Mouse (Mus musculus): ENCODE measurements around the gene B3gnt6.

B3gnt6 gene

DNA sequence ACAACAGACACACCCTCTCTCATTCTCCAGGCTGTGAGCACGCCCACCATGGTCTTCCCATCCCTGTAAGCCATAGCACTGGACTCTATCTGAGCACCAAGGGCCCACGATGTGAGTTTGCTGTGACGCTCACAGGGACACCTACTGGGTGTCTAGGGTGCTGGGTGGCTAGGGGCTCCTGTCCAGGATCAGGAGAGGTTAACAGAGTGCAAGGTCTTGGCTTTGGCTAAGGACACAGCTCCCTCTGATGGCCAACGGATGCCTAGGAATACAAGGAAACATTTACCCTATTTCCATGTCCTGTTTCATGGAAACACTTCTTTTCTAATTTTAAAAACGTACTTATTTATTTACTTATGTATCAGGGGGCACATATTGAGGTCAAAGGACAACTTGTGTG, 48.8 kb downstream of the B3gnt6 start:
- in situ Hi-C loops (cut with MboI, MseI), result loop anchor here (10.0 kb wide), 1 partner anchor 194 kb away; no protein-coding TSS in a partner anchor

GRCm38 (mm10) chr7:98149802-98150201, 49.5 kb downstream of the B3gnt6 start:
- in situ Hi-C loops (cut with MboI, MseI), result loop anchor here (10.0 kb wide), 1 partner anchor 195 kb away; no protein-coding TSS in a partner anchor

DNA sequence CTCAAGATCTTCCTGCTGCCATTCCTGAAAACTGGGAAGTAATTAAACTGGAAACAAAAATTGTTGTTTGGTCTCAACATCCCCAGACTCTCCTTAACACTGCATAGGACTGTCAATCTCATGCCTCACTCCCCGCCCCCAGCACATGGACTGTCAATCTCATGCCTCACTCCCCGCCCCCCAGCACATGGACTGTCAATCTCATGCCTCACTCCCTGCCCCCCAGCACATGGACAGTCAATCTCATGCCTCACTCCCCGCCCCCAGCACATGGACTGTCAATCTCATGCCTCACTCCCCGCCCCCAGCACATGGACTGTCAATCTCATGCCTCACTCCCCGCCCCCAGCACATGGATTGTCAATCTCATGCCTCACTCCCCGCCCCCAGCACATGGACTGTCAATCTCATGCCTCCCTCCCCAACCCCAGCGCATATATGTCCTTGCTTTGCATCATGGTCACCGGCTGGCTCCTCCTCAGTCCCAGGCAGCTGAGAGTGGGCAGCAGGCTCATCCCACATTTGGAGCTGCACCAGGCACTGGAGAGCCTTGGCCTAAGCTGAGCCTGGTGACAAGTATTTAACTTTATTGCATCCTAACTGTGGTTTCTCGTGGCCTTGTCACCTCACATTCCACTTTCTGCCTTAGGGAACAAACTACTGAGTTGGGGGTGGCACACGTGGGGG, 50.4 kb downstream of the B3gnt6 start:
- in situ Hi-C loops (cut with MboI, MseI), result no loop called here

GRCm38 (mm10) chr7:98147766-98148165, 51.5 kb downstream of the B3gnt6 start:
- in situ Hi-C loops (cut with MboI, MseI), result no loop called here

DNA sequence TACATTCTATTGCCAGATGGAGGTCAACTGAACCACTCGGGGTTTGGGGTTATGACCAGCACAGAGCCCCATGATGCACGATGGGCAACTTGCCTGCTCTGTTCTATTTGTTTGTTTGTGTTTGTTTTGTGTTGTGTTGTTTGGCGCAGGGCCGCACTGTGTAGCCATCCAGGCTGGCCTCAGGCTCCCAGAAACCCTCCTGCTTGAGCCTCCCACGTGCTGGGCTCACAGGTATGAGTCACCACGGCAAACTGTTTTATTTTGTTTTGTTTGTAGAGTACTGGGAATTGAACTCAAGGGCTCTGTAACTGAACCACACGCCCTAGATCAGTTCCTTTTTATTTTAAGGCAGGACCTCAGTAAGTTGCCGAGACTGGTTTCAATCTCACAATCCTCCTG, 52.8 kb downstream of the B3gnt6 start:
- in situ Hi-C loops (cut with MboI, MseI), result no loop called here

DNA sequence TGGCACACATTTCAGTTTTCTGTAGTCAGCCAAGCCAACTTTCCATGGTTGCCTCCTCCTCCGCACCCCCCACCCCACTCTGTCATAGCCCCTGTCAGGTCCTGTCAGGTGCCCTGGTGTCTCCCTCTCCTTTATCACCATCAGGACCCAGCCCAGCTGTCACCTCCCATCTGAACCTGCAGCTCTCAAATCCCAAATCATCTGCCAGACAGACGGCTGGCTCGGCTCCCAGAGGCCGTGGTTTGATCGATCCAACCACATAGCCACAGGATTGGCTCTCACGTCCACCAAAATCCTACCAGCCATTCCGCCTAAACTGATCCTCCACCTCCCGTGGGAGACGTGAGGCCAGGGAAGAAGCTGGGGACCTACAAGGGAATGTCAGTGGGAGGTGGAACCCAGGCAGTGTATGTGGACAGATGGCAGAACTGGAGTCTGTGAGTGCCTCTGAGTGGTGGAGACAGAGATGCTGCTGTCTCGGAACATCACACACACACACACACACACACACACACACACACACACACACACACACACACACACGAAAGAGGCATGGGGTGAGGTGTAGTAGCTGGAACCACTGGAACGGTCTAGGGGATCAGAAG, 53.3 kb downstream of the B3gnt6 start:
- in situ Hi-C loops (cut with MboI, MseI), result no loop called here

- in situ Hi-C loops (cut with MboI, MseI), result no loop called here
These were observed 53.9 kb downstream of the B3gnt6 start, which contains the start of gene Omp for GRCm38 (mm10) chr7:98145402-98145801. Gene Omp, minus strand, starts transcription at chr7:98145502.

DNA sequence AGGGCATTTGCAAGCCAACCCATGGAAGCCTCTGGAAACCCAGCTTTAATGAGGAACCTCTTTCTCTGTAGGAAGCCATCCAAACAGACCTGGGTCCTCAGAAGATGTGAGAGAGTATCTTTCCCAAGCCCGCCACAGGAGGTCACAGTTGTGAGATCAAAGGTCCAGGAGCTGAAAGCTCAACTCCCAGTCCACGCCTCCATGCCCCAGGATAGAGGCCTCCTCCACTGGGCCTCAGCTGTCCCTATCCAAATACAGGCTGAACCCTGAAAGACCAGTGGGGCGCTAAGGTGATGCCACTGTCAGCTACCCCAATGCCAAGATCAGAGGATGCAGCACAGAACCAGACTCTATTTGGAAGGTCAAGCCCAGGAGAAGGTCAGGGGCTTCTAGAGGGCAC, 56.6 kb downstream of the B3gnt6 start:
- in situ Hi-C loops (cut with MboI, MseI), result no loop called here

Measured in regulatory T cell (primary cell).